Mouse (Mus musculus) lung, postnatal 14 days (tissue): ENCODE measurements around the gene St8sia2.
A peak's percentile ranks its signal among the peaks of the same experiment; 100 is the strongest.
"Not testable (repeated sequence)": the region's sequence is repeated elsewhere in the genome, so short reads cannot be mapped to it uniquely, and the experiment has no call there.

Experiments used
- DNase-seq: peaks from one replicate; pipeline ENCODE4 v3.0.0; 2021

Gene St8sia2

DNA sequence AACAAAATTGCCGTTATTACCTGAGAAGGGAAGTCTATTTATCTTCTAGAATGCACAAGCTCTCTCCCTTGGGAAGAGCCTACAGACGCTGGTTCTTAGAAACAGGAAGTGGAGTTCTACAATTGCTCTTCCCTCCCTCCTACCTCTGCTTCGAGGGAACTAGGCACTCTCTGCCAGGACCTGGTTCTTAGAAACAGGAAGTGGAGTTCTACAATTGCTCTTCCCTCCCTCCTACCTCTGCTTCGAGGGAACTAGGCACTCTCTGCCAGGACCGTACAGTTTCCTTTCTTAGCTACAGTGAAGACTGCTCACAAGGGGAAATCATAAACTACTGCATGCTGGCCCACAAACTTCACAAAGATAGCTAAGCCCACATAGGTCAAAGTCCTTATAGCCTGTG is 41.3 kb downstream of the St8sia2 start:
- DNase-seq = not testable (repeated sequence)

DNA sequence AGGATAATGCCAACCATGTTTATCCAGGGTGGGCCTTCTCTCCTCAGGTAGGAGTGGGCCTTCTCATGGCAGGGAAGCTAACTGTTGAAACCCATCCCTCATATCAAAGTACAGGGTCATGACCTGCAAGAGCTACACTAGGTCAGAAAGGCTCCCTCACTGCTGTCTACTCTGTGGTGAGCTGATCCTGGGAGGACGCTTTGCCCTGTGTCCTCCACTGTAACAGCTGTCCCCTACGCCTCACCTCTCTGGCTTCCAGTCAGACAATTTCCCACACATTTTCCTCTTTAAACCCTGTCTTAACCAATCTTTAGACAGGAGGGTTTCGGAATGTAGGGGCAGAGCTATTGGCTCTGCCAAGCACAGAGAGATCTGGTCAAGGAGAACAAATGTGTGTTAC is 48.3 kb downstream of the St8sia2 start:
- no peak for DNase-seq

- no peak for DNase-seq
These were observed 51.1 kb downstream of the St8sia2 start for GRCm38 (mm10) chr7:73962431-73962830.

DNA sequence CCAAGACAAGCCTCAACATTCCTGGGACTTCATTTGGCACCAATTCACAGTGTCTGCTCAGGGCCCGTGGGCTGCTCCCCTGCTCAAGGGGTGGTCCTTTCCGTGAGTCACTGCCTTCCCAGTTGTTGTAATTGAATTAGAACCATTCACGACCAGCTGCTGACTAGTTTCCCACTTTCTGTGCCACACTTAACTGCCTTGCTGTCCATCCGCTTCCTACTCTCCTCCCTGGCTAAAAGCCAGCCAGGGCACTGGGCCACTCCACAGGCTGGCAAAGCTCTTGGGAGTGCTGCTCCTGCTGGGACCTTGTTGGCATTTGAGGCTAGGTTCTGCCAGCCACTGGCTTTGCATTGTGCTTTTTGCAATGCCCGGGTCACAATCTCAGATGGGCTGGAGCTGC is 59.0 kb downstream of the St8sia2 start:
- DNase-seq = peak; percentile 9

- no peak for DNase-seq
These were observed 60.4 kb downstream of the St8sia2 start for GRCm38 (mm10) chr7:73953131-73953530.

DNA sequence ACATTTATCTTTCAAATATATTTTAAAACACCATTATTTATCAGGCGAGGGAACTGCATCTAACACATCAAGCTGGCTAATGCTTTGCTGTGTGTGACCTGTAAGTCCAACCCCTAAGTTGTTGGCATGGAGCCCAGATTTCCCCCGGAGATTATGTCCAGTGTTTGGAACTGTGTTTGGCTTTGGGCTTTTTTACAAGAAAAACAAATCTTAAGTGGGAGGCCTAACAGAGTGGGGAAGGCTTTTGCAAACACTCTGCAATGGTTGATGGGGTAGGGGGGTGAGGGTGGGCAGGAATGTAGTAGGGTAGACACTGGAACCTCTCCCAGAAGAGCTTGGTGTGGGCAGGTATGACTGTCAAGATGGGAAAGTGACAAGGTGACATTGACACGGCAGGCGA is 71.8 kb downstream of the St8sia2 start:
- DNase-seq = peak; percentile 46

GRCm38 (mm10) chr7:73939236-73939635 is 74.3 kb downstream of the St8sia2 start:
- no peak for DNase-seq

DNA sequence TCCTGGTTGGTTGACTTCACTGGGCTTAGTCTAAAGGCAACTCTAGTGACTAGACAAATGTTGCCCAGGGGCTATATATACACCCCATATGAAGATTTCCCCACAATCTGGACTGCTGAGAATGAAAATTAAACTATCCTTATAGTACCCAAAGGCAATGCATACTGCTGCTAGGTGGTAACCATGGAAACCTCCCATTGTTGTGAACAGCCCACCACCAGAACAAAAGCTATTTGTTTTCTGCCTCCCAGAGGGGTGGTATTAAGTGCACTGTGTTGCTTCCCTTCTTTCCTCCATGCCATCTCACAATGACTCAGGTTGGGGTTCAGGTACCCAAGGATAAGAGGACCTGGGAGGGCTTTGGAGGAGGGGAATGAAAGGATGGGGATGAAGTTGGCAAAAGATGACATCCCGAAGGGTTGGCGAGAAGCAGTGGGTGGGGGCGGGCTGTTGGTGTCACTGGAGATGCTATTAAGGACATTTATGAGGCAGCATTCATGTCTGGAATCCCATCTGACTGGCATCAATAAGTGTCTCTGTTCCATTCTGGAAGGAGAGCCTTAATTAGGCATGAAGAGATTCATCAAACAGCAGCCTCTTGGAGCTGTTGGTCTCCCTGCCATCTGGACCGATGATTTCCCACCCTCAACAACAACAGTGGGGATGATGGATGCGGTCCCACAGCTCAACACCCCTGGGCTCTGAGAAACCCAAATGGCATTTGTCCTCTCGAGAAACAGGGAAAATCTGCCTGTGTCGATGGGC is 75.3 kb downstream of the St8sia2 start:
- no peak for DNase-seq

DNA sequence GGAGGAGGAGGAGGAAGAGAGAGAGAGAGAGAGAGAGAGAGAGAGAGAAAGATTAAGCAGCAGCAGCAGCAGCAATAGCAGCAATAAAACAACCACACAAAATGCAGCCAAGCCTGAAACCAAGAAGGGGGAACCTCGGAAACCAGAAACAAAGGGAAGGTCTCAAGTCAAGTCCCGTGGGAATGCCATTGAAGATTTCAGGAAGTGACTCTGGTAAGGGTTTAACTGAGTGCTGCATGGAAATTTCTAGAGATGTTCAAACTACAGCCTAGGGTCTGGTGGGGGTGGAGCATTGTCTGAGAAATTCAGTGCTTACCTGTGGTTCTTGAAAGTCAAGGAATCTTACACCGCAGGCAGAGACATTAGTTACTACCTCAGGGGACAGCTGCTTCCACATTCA is 77.4 kb downstream of the St8sia2 start:
- DNase-seq = no peak

- DNase-seq = no peak
These were observed 77.8 kb downstream of the St8sia2 start for GRCm38 (mm10) chr7:73935703-73936102.

- peak; percentile 3 for DNase-seq
These were observed 80.5 kb downstream of the St8sia2 start for GRCm38 (mm10) chr7:73933036-73933435.

- DNase-seq = no peak
These were observed 92.5 kb downstream of the St8sia2 start for GRCm38 (mm10) chr7:73920921-73921485.

GRCm38 (mm10) chr7:73917633-73918311 is 95.7 kb downstream of the St8sia2 start:
- no peak for DNase-seq

DNA sequence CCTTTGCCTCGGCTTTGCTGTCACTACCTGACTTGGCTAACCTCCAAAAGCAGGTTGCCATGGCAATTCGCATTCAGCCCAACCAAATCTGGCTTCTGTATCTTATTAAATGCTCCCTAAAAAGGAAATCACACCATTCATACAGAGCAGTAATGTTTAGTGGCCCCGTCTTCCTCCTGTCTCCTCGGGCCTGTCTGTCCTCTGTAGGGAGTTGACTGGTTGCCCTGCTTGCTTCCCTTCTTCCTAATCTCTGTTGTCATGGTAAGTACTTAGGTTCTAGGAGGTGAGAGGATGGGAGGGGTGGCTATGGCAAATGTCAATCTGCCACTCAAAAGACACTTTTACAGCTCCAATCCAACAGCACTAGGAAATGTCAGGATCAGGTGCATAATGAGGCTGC is 101.6 kb downstream of the St8sia2 start:
- no peak for DNase-seq

- DNase-seq = no peak
These were observed 102.6 kb downstream of the St8sia2 start for GRCm38 (mm10) chr7:73910843-73911242.

GRCm38 (mm10) chr7:73909432-73910205 is 103.9 kb downstream of the St8sia2 start:
- no peak for DNase-seq

- DNase-seq = no peak
These were observed 119.0 kb downstream of the St8sia2 start for GRCm38 (mm10) chr7:73894506-73894905.

DNA sequence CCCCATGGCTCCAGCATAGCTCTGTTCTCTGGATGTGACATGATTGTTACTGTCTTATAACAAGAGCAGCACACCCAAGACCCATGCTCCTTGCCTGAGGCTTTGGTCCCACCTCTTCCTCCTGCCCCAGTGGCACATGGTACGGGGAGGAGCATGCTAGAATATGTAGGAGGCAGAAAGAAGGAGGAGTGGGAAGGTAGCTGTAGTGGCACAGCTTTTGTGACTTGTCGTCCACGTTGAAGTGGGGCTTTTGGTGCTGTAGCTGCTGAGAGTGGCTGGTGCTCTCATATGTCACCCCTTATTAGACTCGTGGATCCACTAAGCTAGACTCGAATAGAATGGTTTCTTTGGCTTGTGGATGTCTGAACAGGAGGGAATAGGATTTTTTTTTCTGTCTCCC is 121.7 kb downstream of the St8sia2 start:
- no peak for DNase-seq

- DNase-seq = no peak
These were observed 122.4 kb downstream of the St8sia2 start for GRCm38 (mm10) chr7:73890891-73891610.

- DNase-seq = no peak
These were observed 123.0 kb downstream of the St8sia2 start for GRCm38 (mm10) chr7:73890466-73890865.
